8 mouse cellular contexts compared by ENCODE assay signal in genomic region chr12:105027323-105027991, GRCm38 (mm10). TPM values are rescaled to one million over a fixed set of nuclear protein-coding genes. Genes with fewer than 3 reads are reported as not detected.
DNase-seq lines count a peak whose midpoint lies in the region; ATAC-seq and TF ChIP-seq lines count a peak whose summit lies in the region.

No protein-coding gene starts in this region.

- no peak for TF ChIP-seq POLR2A in lung, adult 2 months (IDR thresholded peaks at IDR 0.05; ENCODE audit: borderline replicate concordance, extremely low read depth, low read depth, low read length)

- DNase-seq in 3T3-L1 (ENCODE audit: low read depth, low spot score) = peak; percentile 92
- DNase-seq in brain, adult 2 months (ENCODE audit: low read depth, low spot score) = peak; percentile 77
- peak; percentile 78 for DNase-seq in gastrocnemius, postnatal 10 days
- DNase-seq in kidney, adult 9 months = peak; percentile 88
- DNase-seq in lung, adult 2 months = peak; percentile 75
- peak; percentile 57 to 74 for DNase-seq in right cerebral cortex, postnatal 10 days (ENCODE audit: low spot score in 2 of 2)
- peak; percentile 75 for DNase-seq in urinary bladder, postnatal 25 days (ENCODE audit: low spot score)

- WGBS in lung, adult 2 months = 29% methylated on average over 15 of the region's 15 CpGs

- peak; percentile 83 for TF ChIP-seq CTCF in lung, adult 2 months (IDR thresholded peaks at IDR 0.05; ENCODE audit: insufficient read depth, low read length)

- peak; percentile 33 for ATAC-seq in CD4-positive, CD25-positive, alpha-beta regulatory T cell, adult 4 months

- H3K4me1 ChIP-seq in lung, adult 2 months (ENCODE audit: control insufficient read depth, insufficient read depth, low read length) = peaks cover 4% of the 10 kb centered on the region; the same call in 1 of the 2 replicates

- H3K4me3 ChIP-seq in lung, adult 2 months (replicated peaks; ENCODE audit: extremely low read depth, low read depth, low read length) = no peak overlapping the region

RNA-seq across cellular contexts. Expression of gene Glrx5, which starts 5.0 kb away (rescaled TPM):
- polyA plus RNA-seq in CD4-positive, CD25-positive, alpha-beta regulatory T cell, adult 4 months (2017; shearing (Covaris generic)) = 1 to 10 TPM; 3.3 to 8.5 TPM
- total RNA-seq in gastrocnemius, postnatal 10 days (2021) = 10 to 100 TPM; 60.5 to 69.7 TPM
- 43.1 and 54.7 TPM in 2 replicates for polyA plus RNA-seq in lung, adult 2 months (2012; rRNA removed)

RNA-seq across cellular contexts. Expression of gene Syne3, which starts 17.8 kb away (rescaled TPM):
- 1 to 10 TPM; 1.6 to 5.5 TPM for polyA plus RNA-seq in CD4-positive, CD25-positive, alpha-beta regulatory T cell, adult 4 months (2017; shearing (Covaris generic))
- 10 to 100 TPM in 1 of 2 experiments, 1 to 10 TPM in 1; 9.0 to 11.5 TPM for total RNA-seq in gastrocnemius, postnatal 10 days (2021)
- 3.5 and 3.7 TPM in 2 replicates for polyA plus RNA-seq in lung, adult 2 months (2012; rRNA removed)
